Mouse (Mus musculus) adrenal gland (tissue): ENCODE results near the gene Lrrc58.

Experiments used
- intact Hi-C: fragments of 180-260 bp; cut with DNase I; formaldehyde crosslinking; loops from one replicate; pipeline ENCODE4 v1.15.1; 2025

The Lrrc58 gene

GRCm38 (mm10) chr16:37919000-37919399 lies 50.8 kb downstream of the Lrrc58 start:
- intact Hi-C loops: no loop called here

DNA sequence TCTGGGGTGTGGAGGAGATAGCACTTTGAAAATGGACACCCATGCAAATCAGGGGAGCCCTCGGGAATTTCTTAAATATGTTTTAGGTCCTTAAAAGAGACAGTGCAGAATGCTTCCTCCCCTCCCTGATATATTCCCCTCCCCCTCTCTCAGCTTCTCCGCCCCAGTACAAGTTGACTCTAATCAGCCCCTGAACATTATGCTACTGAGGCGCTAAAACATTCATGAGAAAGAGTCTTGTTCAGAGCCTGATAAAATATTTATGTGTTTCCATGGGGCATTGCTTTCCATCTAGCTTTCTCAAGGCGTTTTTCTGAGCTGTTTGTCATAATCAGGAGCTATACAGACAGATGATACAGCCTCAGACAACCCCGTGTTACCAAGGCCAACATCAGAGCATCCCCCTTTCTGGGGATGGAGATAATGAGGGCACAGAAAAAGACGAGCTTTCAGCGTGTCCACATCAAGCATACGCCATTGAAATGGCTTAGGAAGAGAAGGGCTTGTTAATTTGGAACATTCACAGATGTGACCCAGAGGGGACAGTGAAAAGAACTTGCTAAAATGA lies 52.7 kb downstream of the Lrrc58 start:
- intact Hi-C loops: no loop called here

DNA sequence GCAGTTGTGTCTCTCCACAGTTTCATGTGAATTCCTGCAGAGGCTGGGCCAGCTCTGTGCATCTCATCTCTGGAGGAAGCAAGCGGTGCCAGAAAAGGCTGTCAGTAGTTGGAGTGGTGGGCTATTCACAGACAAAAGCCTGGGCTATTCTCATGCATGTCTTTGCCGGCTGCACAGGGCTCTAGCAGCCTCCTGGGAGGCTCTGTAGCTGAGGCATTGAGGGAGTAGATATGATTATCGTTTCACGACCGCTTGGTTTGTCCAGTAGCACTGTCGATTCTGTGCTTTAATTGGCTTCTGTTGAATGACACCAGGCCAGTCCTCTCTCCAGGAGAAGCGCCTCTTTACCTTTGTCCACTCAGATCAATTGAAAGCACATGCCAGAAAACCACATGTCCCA lies 57.9 kb downstream of the Lrrc58 start:
- intact Hi-C loops: no loop called here

DNA sequence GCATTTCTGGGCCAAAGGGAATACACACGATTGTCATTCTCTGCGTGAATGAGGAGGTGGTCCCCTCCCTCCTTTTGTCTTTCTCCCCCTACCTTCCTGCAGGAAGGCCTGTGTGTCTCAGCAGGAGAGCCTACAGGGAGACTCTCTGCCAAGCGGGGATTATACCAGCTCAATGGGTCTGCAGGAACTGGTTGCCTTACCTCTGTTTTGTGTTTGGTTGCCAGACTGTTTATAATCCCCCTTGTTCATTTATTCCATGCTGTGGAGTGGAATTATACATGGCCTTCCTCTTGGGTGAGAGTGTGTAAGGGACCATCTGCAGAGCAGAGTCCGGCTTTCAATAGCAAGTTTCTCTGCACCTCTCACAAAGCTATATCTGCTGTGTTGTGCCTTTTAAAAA lies 58.9 kb downstream of the Lrrc58 start:
- intact Hi-C loops: no loop called here

- intact Hi-C loops: no loop called here
These were observed 60.8 kb downstream of the Lrrc58 start for GRCm38 (mm10) chr16:37929006-37929405.

GRCm38 (mm10) chr16:37929626-37930025 lies 61.4 kb downstream of the Lrrc58 start:
- intact Hi-C loops: no loop called here

- intact Hi-C loops: no loop called here
These were observed 66.7 kb downstream of the Lrrc58 start for GRCm38 (mm10) chr16:37934932-37935331.

- intact Hi-C loops: no loop called here
These were observed 69.1 kb downstream of the Lrrc58 start for GRCm38 (mm10) chr16:37937276-37937675.
